ENCODE assay signal across 18 mouse cellular contexts in the genomic region with DNA sequence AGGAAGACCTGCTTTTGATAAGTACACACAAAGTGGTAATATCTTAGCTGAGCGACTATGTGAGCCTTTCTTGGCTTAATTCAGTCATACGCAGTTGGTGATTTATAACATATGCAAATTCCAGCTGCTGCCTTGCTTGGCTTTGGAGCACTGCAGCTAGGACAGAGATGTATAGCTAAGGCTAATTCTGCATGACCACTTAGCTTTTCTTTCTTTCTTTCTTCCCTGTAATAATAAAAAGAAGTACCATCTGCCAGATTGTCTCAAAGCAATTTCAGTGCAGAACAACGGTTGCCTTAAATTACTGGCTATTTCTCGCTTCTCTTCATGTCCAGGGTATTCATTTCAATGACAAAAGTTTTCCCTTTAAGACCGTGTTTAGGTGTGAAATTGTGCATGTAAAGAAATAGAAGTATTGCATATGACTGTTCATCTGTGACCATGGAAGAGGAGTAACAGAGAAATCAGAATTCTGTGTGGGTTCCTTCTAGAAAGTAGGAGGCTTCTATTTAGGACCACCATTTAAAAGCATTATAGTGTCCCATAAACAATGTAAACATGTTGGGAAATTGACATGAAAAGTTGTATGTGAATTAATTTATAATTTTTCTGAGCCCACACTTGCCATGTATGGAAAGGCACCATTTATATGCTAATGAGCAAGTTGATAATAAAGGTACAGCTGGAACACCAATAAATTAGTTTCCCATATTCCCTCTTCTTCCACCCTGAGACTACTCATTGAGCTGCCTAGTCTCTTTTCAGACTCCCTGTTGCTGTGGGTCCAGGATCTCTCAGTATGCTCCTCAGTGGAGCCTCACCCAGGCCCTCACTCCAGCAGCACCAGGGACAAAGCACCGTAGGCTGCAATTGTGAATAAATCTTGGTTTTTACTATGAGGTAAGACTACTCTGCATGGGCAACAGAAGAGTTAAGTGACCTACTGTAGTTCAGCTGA.
DNase-seq lines count a peak whose midpoint lies in the region; ATAC-seq and TF ChIP-seq lines count a peak whose summit lies in the region.
"Had no signal": no experiment of that assay in that cellular context is flagged by ENCODE, and none has a peak within 500 bp of the region (broad histone marks: within the 10 kb centered on the region; RNA-seq: fewer than 3 reads in every experiment).

No protein-coding gene starts in this region.

- H3K4me1 ChIP-seq in liver, embryonic 12.5 days, result peaks cover 22% of the 10 kb centered on the region
- no peaks in the 10 kb centered on the region for H3K4me1 ChIP-seq in liver, postnatal 0 days (ENCODE audit: insufficient read depth)
- H3K4me1 ChIP-seq in forebrain, embryonic 14.5 days (ENCODE audit: control insufficient read depth, insufficient read depth, low read length), result peaks cover 17% of the 10 kb centered on the region
- peaks cover 12% of the 10 kb centered on the region; the same call in 1 of the 2 replicates for H3K4me1 ChIP-seq in hindbrain, embryonic 14.5 days (replicated peaks; ENCODE audit: control insufficient read depth, insufficient read depth, low read length)
- peaks cover 30% of the 10 kb centered on the region for H3K4me1 ChIP-seq in neural tube, embryonic 12.5 days

- ATAC-seq in liver, embryonic 12.5 days, result no peak
- ATAC-seq in liver, postnatal 0 days, result no peak
- no peak for ATAC-seq in forebrain, embryonic 14.5 days
- peak; percentile 47; the same call in 1 of the 2 replicates for ATAC-seq in hindbrain, embryonic 14.5 days (ENCODE audit: low FRiP score)
- ATAC-seq in neural tube, embryonic 12.5 days (ENCODE audit: low FRiP score, low read depth), result peak; percentile 89
- ATAC-seq: CD4-positive, CD25-positive, alpha-beta regulatory T cell, adult 4 months had no signal

- WGBS in liver, embryonic 12.5 days (ENCODE audit: insufficient replicate concordance), result 79% methylated on average over 6 of the region's 6 CpGs
- 83% methylated on average over 6 of the region's 6 CpGs for WGBS in liver, postnatal 0 days (ENCODE audit: insufficient replicate concordance)
- WGBS in forebrain, embryonic 14.5 days, result 43% methylated on average over 6 of the region's 6 CpGs
- 26% methylated on average over 6 of the region's 6 CpGs for WGBS in hindbrain, embryonic 14.5 days
- WGBS in neural tube, embryonic 12.5 days, result 19% methylated on average over 6 of the region's 6 CpGs

- TF ChIP-seq EP300 in liver, postnatal 0 days (IDR thresholded peaks at IDR 0.05; ENCODE audit: low read depth), result no peak

- no peak overlapping the region for H3K4me3 ChIP-seq in liver, embryonic 12.5 days
- H3K4me3 ChIP-seq in liver, postnatal 0 days (ENCODE audit: low read depth, low read length), result no peak overlapping the region
- H3K4me3 ChIP-seq in forebrain, embryonic 14.5 days (ENCODE audit: low read depth, low read length), result no peak overlapping the region
- H3K4me3 ChIP-seq in hindbrain, embryonic 14.5 days (replicated peaks; ENCODE audit: low read length), result no peak overlapping the region
- no peak overlapping the region for H3K4me3 ChIP-seq in neural tube, embryonic 12.5 days
- H3K4me3 ChIP-seq: heart, embryonic 13.5 days; left cerebral cortex, adult 2 months; limb, embryonic 13.5 days; lung, embryonic 15.5 days; stomach, embryonic 15.5 days had no signal

- 0 out of 2 replicates have a peak overlapping the region, but pooled peaks have one; percentile 20 for H3K27ac ChIP-seq in liver, embryonic 12.5 days
- no peak overlapping the region for H3K27ac ChIP-seq in liver, postnatal 0 days (ENCODE audit: low read depth)
- H3K27ac ChIP-seq in forebrain, embryonic 14.5 days (ENCODE audit: low read depth, low read length), result peak overlapping the region; percentile 59; the same call in 1 of the 2 replicates
- H3K27ac ChIP-seq in hindbrain, embryonic 14.5 days, result no peak overlapping the region
- peak overlapping the region; percentile 64 for H3K27ac ChIP-seq in neural tube, embryonic 12.5 days
- H3K27ac ChIP-seq: heart, embryonic 13.5 days; left cerebral cortex, adult 2 months; limb, embryonic 13.5 days; stomach, embryonic 15.5 days had no signal

- no peaks in the 10 kb centered on the region for H3K9me3 ChIP-seq in liver, embryonic 12.5 days (replicated peaks)
- no peaks in the 10 kb centered on the region for H3K9me3 ChIP-seq in liver, postnatal 0 days (ENCODE audit: low read length)
- no peaks in the 10 kb centered on the region for H3K9me3 ChIP-seq in forebrain, embryonic 14.5 days (replicated peaks; ENCODE audit: control insufficient read depth, low read length)
- H3K9me3 ChIP-seq in hindbrain, embryonic 14.5 days (ENCODE audit: control insufficient read depth, low read length), result no peaks in the 10 kb centered on the region
- H3K9me3 ChIP-seq in neural tube, embryonic 12.5 days, result no peaks in the 10 kb centered on the region
- H3K9me3 ChIP-seq: heart, embryonic 13.5 days; limb, embryonic 13.5 days; lung, embryonic 15.5 days; stomach, embryonic 15.5 days had no signal

- H3K9ac ChIP-seq in liver, embryonic 12.5 days, result no peak overlapping the region
- no peak overlapping the region for H3K9ac ChIP-seq in liver, postnatal 0 days (replicated peaks)
- no peak overlapping the region for H3K9ac ChIP-seq in forebrain, embryonic 14.5 days (ENCODE audit: low read length)
- no peak overlapping the region for H3K9ac ChIP-seq in hindbrain, embryonic 14.5 days
- H3K9ac ChIP-seq in neural tube, embryonic 12.5 days, result no peak overlapping the region
- H3K9ac ChIP-seq: heart, embryonic 13.5 days; limb, embryonic 13.5 days; lung, embryonic 15.5 days; stomach, embryonic 15.5 days had no signal

- H3K4me2 ChIP-seq in liver, embryonic 12.5 days, result no peak overlapping the region
- H3K4me2 ChIP-seq in liver, postnatal 0 days (ENCODE audit: low read depth, low read length), result no peak overlapping the region
- no peak overlapping the region for H3K4me2 ChIP-seq in forebrain, embryonic 14.5 days (ENCODE audit: low read length)
- H3K4me2 ChIP-seq in hindbrain, embryonic 14.5 days (replicated peaks), result no peak overlapping the region
- H3K4me2 ChIP-seq in neural tube, embryonic 12.5 days (replicated peaks), result peak overlapping the region; percentile 16; the same call in 1 of the 2 replicates
- H3K4me2 ChIP-seq: heart, embryonic 13.5 days; limb, embryonic 13.5 days; lung, embryonic 15.5 days; stomach, embryonic 15.5 days had no signal

- peaks cover 18% of the 10 kb centered on the region for H3K36me3 ChIP-seq in liver, embryonic 12.5 days
- H3K36me3 ChIP-seq in liver, postnatal 0 days (replicated peaks; ENCODE audit: insufficient read depth, low read length), result no peaks in the 10 kb centered on the region
- no peaks in the 10 kb centered on the region for H3K36me3 ChIP-seq in forebrain, embryonic 14.5 days (ENCODE audit: control insufficient read depth, insufficient read depth, low read length)
- no peaks in the 10 kb centered on the region for H3K36me3 ChIP-seq in hindbrain, embryonic 14.5 days (replicated peaks; ENCODE audit: control insufficient read depth, insufficient read depth)
- H3K36me3 ChIP-seq in neural tube, embryonic 12.5 days, result no peaks in the 10 kb centered on the region
- H3K36me3 ChIP-seq: limb, embryonic 13.5 days; lung, embryonic 15.5 days; stomach, embryonic 15.5 days had no signal

- TF ChIP-seq CTCF in liver, postnatal 0 days (IDR thresholded peaks at IDR 0.05; ENCODE audit: low read depth), result no peak

- no peaks in the 10 kb centered on the region for H3K27me3 ChIP-seq in liver, embryonic 12.5 days (replicated peaks)
- H3K27me3 ChIP-seq in liver, postnatal 0 days (ENCODE audit: insufficient read depth, low read length), result no peaks in the 10 kb centered on the region
- no peaks in the 10 kb centered on the region for H3K27me3 ChIP-seq in forebrain, embryonic 14.5 days (replicated peaks; ENCODE audit: control insufficient read depth, insufficient read depth, low read length)
- no peaks in the 10 kb centered on the region for H3K27me3 ChIP-seq in hindbrain, embryonic 14.5 days (ENCODE audit: control insufficient read depth, insufficient read depth, low read length)
- H3K27me3 ChIP-seq in neural tube, embryonic 12.5 days (replicated peaks), result no peaks in the 10 kb centered on the region
- H3K27me3 ChIP-seq: heart, embryonic 13.5 days; limb, embryonic 13.5 days; lung, embryonic 15.5 days; stomach, embryonic 15.5 days had no signal

- DNase-seq in liver, postnatal 0 days, result no peak
- no peak for DNase-seq in forebrain, embryonic 14.5 days (ENCODE audit: low spot score)
- DNase-seq in hindbrain, embryonic 14.5 days (ENCODE audit: low spot score), result no peak
- DNase-seq in cerebellum, adult 11 months, result no peak
- DNase-seq in gastrocnemius, postnatal 25 days, result no peak
- DNase-seq: adrenal gland, adult 2 months; cerebellum, adult 9-10 months; heart, postnatal 4 days; kidney, adult 9 months; retina, postnatal 1 day had no signal

Comparison
In these comparisons a context has a peak if more than half of its experiments do, and no peak if none do; other contexts are left out.
1. H3K27ac ChIP-seq: peak in liver, embryonic 12.5 days (single experiment), forebrain, embryonic 14.5 days (single experiment) and neural tube, embryonic 12.5 days (single experiment); none in liver, postnatal 0 days (single experiment) and hindbrain, embryonic 14.5 days (single experiment).
2. ATAC-seq: peak in hindbrain, embryonic 14.5 days (single experiment) and neural tube, embryonic 12.5 days (single experiment); none in liver, embryonic 12.5 days (single experiment), liver, postnatal 0 days (single experiment) and forebrain, embryonic 14.5 days (single experiment).